Mouse (Mus musculus): ENCODE results near the gene Adck1.
"Not testable (repeated sequence)": the region's sequence is repeated elsewhere in the genome, so short reads cannot be mapped to it uniquely, and the experiment has no call there.

Adck1 gene

DNA sequence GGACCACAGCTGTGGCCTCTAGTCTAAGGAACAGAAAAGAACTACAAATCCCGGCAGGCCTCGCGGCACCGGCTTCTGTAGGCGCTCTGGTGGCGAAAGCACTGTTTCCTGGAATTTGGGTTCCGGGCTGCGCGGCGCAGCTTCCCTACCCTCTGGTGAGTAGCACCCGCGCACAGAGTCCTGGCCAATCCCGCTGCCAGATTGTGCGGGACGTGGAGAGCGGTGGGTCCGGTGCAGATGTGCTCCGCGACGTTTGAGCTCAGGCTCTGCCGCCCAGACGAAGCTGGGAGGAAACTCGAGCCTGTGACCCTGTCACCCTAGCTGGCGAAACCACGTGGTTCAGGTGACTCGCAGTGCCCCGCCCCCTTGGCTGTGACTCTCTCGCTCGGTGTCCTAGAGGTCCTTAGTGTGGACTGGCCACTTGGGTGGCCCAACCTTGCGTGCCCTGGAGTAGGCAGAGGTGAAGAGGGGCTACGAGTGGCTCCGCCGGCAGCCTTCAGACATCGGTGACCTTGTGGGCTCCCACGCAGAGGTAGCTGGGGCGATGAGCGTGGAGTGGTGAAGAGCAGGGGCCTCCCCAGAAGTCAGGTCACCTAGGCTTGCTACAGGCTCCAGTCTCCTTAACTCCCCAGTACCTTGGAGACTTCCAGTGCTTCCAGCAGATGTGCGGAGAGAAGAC is at the start of gene Adck1:
Gene Adck1, plus strand, starts transcription at position 114 of the 679 bp plus-strand sequence.
- in situ Hi-C loops (cut with MseI, MboI): no loop called here

DNA sequence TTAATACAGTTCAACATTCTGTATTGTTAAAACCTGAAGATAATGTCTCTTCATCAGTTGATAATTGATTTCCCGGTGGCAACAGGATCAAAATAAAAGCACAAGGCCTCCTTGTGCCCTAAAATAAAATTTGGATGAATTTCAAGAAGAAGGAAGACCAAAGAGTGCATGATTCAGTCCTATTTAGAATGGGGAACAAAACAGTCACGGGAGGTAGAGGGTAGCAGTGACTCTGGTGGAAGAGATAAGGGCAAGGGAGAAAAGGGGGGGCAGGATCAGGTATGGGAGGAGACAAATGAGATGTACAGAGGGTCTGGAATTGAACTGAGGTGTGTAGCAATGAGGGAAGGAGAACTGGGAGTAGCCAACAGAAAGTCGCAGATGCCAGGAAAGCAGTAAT is 45.8 kb upstream of the Adck1 start:
- in situ Hi-C loops (cut with MseI, MboI): no loop called here

DNA sequence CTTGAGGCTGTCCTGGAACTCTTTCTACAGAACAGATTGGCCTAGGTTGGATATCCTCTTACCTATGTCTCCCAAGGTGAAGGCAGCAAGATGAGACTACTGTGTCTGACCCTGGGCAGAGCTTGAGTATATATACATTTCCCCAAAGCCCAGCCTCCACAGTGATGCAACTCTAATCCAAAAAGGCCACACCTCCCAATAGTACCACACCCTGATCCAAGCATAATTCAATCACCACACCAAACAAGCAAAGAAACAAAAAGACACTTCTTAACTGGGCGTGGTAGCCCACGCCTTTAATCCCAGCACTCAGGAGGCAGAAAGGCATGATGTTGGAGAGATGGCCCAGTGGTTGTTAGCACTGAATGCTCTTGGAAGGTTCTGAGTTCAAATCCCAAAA is 36.4 kb upstream of the Adck1 start, which contains the start of gene Gm5039:
Gene Gm5039, minus strand, starts transcription at position 101 of the 400 bp plus-strand sequence.
- in situ Hi-C loops (cut with MseI, MboI): not testable (repeated sequence)

DNA sequence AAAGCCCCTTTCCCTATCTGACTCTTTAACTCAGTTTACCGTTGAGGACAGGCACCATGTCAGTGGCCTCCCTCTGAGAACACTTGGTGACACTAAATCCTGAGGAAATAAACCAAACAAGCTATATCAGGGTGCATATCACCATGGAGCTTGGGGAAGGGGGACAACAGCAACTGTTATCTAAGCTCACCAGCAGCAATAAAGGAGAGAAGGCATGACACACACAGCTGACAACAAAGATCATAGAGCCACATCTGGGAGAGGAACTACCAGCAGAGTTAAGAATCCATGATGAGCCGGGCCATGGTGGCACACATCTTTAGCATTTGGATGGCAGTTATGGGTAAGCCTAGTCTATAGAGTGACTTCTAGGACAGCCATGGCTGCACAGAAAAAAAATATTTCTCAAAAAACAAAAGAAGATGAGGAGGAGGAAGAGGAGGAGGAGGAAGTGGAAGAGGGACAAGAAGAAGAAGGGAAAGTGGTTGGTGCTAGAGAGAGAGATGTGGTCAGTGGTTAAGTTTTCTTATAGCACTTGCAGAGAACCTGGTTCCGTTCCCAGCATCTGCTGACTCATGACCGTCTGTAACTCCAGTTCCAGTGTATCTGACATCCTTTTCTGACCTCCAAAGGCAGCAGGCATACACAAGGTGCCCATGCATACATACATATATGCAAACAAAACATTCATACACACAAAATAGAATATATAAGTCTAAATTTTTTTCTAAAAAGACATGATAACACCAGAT is 23.5 kb upstream of the Adck1 start:
- in situ Hi-C loops (cut with MseI, MboI): not testable (repeated sequence)

DNA sequence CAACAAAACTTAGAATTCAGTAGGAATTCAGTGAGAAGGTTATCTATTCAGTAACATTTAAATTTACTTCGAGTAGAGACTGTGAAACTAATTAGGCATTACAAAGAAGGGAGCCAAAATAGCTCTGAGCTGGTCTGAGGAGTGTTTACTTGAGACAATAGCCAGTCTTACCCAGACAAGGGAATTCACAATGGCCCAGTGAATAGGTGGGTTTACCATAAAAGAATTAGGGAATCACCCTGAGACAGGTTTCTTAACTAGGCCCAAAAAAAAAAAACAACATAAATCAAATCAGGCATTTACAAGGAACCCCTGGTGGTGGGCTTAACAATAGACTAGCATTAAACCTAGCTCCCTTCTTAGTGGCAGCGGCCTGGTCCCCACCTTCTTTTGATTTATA is 19.1 kb upstream of the Adck1 start:
- in situ Hi-C loops (cut with MseI, MboI): not testable (repeated sequence)

DNA sequence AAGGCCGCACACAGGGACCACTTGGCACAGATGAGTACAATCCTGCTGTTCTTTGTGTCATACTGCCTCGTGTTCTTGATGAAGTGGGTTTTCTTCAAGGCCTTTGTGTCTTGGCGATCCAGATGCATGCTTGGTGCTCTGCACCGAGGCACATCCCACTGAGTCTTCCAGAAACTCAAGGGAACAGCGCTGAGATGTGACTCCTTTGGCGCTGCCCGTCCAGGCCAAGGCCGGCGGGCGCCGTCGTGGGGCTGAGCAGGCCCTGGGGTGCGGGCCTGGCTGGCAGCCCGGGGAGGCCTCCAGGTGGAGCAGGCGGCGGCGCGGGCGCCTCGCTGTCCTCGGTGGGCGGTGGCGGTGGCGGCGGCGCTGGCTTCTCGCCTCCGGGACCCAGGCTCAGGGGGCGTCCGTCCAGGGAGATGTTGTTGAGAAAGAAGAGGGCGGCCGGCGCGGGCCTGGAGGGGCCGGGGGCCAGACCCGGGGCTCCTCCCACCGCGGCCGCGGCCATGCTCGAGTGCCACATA is 6.1 kb upstream of the Adck1 start:
- in situ Hi-C loops (cut with MseI, MboI): no loop called here

DNA sequence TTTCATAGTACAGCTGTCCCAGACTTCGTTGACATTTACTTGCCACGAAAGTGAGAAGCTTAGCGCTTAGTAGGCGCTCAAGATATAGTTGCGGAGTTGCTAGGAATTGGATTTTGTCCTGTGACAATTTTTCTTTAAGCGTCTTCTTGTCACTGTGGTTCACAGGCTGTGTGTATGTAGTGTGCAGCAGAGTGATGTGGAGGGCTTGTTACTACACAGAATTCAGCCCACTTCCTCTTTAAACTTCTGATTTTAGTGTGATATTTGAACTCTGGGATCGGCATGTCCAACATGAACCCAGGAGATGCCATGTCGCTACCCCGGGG is 729 bp downstream of the Adck1 start:
- in situ Hi-C loops (cut with MseI, MboI): no loop called here

DNA sequence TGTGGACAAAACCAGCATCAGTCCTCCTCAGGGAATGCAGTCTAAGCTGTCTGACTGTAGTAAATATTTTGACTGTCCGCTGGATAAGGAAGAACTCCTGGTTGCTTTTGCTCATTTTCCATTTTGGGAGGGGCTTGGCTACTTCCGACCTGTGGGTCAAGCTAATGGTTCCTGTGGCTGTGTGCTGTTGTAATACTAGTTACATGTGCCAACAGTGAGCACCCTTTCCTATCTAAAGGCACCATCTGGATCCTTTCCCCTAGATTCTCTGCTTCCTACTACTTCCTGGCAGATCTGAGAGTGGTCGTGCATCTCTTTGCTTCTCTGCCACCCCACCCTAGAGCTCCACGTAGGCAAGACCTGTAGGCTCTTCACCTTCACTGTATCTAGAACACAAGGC is 7.3 kb downstream of the Adck1 start:
- in situ Hi-C loops (cut with MseI, MboI): no loop called here

DNA sequence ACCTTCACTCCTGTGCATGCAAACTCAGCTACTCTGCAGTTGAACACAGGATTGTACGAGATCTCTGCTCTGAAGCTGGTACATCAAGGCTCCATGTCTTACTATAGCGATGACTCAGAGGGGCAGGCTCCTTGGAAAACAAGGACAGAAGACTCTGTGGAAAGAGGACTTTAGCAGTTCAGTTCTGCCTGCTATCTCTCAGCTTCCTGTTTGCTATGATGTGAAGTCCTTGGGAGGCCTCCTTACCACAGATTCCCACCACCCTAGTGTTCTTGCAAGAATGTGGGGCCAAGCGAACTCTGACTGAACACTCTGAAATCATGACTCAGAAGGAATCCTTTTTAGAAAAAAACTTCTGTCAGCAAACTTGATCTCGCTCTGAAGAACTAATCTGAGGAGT is 8.3 kb downstream of the Adck1 start:
- in situ Hi-C loops (cut with MseI, MboI): no loop called here

DNA sequence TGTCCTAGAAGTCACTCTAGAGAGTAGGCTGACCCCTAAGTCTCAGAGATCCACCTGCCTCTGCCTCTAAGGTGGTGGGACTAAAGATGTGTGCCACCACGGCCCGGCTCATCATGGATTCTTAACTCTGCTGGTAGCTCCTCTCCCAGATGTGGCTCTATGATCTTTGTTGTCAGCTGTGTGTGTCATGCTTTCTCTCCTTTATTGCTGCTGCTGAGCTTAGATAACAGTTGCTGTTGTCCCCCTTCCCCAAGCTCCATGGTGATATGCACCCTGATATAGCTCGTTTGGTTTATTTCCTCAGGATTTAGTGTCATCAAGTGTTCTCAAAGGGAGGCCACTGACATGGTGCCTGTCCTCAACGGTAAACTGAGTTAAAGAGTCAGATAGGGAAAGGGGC is 9.3 kb downstream of the Adck1 start:
- in situ Hi-C loops (cut with MseI, MboI): not testable (repeated sequence)

DNA sequence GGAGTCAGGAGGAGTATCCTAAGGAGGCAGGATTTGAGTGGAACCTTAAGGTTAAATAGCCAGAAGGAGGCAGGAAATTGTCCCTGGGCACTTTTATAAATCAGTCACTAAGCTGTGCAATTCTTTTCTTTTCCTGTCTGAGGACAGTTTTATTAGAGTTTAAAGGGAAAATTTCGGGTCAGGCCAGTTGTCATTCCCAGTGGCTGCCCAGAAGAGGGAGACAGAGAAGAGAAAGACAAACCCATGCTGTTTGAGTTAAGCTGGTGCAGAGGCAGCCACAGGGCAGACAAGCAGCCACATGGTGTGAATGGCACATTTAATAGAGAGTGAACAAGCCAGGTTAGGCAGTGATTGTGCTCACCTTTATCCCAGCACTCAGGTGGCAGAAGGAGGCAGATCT is 10.0 kb downstream of the Adck1 start:
- in situ Hi-C loops (cut with MseI, MboI): not testable (repeated sequence)

DNA sequence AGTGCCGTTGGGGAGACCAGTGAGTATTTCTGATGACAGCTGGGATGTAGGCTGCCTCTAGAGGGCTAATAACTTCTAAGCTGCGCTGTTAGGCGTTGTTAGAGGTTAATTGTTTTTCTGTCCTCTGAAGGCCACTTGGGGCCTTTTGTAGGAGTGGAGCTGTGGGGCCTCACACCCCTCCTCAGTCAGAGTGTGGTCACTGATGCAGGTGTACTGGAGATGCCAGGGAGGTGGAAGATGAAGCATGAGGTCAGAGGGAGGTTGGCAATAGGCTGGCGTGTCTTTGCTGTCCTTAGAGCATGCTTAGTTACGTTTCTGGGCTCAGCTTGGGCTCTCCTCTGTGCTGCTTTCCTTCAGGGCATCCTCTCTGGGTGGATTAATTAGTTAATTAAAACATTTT is 11.7 kb downstream of the Adck1 start:
- in situ Hi-C loops (cut with MseI, MboI): no loop called here

DNA sequence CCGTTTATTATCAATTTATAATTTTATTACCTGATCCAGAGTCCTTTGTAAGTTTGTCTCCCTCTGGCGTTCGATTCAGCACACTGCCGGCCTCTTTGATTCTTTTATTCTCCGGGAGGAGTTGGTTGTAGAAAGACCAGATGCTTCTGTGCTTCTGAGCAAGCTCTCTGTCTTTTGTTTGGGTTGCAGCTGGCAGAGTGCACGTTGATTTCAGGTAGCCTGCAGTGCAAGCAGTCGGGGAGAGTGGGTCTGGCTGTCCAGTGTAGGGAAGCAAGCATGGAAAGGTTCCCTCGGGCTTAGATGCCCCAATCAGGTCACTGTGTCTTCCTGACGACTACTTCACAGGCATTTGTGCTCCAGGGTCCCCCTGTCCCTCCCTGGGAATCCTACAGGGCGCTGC is 16.5 kb downstream of the Adck1 start:
- in situ Hi-C loops (cut with MseI, MboI): no loop called here

DNA sequence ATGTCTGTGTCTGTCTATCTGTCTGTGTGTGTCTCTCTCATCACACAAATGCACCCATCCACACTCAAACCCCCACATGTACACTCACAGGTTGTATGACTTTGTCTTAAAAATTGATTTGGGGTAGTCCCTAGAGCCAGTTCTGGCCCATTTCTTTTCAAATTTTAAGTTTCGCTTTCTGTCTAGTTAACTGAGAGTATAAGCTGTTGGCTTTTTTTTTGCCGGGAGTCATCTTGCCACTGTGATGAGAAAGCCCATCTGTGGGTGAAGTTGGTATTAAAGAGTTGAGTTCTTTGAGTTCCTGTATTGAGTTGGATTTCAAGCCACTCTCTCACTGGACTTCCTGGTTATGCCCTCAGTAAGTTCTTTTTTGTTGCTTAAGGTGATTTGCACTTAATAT is 17.9 kb downstream of the Adck1 start:
- in situ Hi-C loops (cut with MseI, MboI): no loop called here

DNA sequence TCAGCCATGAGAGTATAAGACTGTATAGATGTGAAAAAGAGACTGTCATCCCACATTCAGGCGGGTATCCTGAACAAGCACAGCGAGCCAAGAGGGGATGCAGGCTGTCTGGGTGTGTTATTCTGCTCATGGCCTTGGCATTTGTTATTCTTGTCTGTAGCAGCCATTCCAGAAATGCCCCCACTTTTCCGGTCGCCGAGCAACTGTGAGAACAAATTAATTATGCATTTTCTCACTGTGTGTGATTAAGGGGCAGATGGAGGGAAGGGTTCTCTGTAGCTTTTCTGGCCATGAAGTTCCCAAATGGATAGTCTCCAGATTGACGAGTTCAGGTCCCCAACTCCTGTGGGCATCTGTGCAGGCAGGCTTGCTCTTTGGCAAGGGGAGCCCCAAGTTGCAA is 28.5 kb downstream of the Adck1 start:
- in situ Hi-C loops (cut with MseI, MboI): no loop called here

DNA sequence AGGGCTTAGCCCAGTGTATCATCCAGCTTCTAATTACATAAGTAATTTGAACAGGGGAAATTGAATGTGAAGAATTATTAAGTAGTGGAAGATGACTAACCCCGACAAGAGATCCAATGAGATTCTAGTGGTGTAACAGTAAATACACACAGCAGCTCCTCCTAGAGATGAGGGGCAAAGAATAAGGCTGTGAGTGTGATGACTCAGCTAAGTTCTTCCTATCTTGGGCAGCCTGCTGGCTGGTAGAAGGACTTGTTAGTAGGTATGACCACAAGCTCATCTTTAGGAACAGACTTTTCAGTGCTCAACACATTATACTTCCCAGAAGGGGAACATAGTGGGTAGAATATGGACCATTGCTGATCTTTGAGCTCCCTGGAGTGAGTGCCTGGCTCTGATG is 38.3 kb downstream of the Adck1 start:
- in situ Hi-C loops (cut with MseI, MboI): no loop called here

DNA sequence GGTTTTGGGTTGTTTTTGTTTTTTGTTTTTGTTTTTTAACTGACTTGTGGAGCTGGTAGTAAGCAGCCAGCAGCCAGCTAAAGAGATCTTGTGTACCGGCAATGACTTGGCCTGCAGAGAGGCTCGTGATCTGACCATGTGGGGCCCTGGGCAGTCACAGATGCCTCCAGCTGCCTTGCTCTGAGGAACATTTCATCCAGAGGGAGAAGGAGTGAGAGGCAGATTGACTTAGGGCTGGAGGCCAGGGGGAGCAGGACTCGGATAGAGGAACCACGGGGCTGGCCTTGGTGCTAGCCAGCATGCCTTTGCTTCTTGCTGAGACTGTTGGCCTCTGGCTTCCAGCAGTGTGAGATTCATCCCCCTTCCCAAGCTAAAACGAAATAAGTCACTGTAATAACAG is 43.2 kb downstream of the Adck1 start:
- in situ Hi-C loops (cut with MseI, MboI): no loop called here

DNA sequence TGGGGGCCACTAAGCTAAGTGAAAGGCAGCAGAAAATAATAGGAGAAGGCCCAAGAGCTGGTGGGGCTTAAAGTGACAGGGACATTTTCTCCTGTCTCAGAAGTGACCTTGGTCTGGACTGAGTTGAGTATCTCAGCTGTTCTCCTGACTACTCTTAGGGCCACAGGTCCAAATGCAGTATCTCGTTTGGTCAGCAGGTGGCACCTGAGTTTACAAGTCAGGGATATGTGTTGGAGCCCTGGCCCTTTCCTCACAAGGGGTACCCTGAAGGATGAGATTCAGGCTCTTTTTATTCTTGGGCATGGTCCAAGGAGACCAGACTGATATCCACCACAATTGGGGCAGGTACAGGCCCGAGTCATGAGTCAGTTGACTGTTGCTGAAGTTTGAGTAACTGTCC is 44.8 kb downstream of the Adck1 start:
- in situ Hi-C loops (cut with MseI, MboI): no loop called here

DNA sequence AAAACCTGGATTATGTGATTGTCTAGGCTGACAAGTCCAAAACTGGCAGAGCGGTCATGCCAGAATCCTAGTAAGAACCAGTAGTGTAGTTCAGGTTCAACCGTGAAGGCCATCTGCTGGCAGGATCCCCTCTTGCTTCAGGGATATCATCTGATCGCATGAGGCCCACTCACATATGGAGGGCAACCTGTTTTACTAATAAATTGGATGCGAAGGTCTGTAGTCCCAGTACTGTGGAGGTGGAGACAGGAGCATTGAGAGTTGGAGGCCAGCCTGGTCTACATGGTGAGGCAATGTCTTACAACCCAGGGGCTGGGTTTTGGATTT is 47.6 kb downstream of the Adck1 start:
- in situ Hi-C loops (cut with MseI, MboI): no loop called here

DNA sequence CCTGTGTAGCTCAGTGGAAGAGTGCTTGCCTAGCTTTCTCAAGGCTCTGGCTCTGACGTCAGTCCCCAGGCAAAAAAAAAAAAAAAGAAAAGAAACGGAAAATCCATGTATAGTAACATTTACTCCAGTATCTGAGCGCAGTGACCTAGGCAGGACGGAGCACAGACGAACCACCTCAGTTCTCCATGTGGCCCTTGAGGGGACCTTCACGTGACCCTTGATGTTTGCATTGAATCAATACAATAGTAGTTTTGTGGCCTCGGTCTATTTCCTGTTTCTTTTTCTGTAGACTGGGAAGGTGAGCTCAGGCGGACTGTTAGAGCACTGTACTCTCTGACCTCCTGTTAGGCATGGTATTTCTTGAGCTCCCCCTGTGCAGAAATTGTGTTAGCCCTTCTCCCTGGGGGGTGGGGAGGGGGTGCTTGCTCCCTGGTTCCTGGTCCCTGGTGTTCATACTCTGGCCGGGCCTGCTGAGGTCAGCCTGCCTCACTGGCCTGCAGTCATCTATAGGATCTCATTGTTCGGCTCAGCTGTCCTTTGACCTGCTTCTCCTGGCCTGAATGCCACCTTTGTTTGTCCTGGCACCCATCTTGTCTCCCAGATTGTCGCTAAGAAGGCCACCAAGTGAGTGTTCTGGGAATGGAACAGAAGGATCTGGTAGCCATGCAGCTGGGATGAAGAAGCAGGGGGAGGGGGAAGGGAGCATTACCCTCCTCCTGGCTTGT is 48.1 kb downstream of the Adck1 start:
- in situ Hi-C loops (cut with MseI, MboI): no loop called here

DNA sequence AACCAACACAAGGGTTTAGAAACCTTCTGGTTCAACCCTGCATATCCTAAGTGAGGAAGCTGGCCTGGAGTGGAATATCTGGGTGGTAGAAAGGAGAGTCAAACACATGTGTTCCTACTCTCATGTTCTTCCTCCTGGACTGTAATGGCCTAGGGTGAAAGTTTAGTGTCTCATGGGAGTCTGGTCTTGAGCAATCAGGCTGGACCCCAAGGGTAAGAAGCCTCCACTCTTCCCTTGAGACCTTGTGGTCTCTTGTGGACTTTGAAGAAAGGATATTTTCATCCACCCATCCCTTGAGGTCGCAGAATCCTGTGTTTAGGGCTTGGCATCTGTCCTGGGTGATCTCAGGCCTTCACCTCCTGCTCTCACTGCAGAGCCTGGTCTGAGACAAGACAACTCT is 52.9 kb downstream of the Adck1 start:
- in situ Hi-C loops (cut with MseI, MboI): no loop called here

DNA sequence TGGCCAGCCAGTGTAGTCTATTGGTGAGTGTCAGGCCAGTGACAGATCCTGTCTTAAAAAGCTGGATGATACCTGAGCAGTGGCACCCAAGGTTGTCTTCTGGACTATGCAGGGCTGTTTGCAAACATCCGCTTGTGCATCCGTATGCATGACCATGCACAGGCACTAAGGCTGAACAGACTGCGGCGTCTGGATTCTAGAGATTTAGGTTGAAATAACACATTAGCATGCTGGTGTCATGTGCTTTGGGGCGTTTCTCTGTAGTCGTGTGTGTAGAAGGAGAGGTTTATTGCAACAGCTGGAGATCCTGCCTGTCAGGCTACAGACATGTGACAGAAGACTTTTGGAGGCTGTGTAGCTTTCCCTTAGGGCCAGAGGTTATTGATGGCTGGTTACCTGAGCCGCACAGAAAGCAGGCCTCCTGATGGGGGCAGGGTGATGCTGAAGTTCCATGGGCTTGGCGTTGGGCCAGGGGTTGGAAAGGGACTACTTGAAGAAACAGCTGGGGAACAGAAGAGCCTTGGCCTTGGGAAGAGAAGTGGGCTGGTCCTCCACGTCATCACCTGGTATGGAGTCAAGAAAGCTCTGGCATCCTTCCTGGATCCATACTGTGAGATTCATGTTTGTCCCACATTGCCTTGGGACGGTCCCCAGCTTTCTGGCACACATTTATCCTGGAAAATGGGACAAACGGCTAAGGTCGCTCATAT is 59.7 kb downstream of the Adck1 start:
- in situ Hi-C loops (cut with MseI, MboI): no loop called here

Data from mouse trophoblast stem cell (cell line).